Mouse (Mus musculus) neural tube, embryonic 12.5 days (tissue): ENCODE data around the gene Ddx60. TPM values are rescaled to one million over a fixed set of nuclear protein-coding genes. Genes with fewer than 3 reads are reported as not detected.
A peak's percentile ranks its signal among the peaks of the same experiment; 100 is the strongest.

Experiments
- ATAC-seq: fragments of 200-750 bp; cut with Nextera tagmentation; 2 replicates; pipeline ENCODE4 v1.8.0; 2017; ENCODE audit warnings: low read depth, mild to moderate bottlenecking, moderate TSS enrichment, moderate library complexity; ENCODE audit not compliant: low FRiP score
- H3K27ac ChIP-seq: fragments of 300-500 bp; sonication (generic); 2 replicates; pipeline ENCODE4 v1.5.1; 2016
- H3K27me3 ChIP-seq: fragments of 300-500 bp; sonication (generic); replicated peaks from 2 replicates; pipeline ENCODE4 v1.6.1; 2016; ENCODE audit warnings: mild to moderate bottlenecking
- H3K36me3 ChIP-seq: fragments of 300-500 bp; sonication (generic); 2 replicates; pipeline ENCODE4 v1.6.1; 2016; ENCODE audit warnings: mild to moderate bottlenecking
- H3K4me1 ChIP-seq: fragments of 300-500 bp; sonication (generic); 2 replicates; pipeline ENCODE4 v1.6.1; 2016
- H3K4me2 ChIP-seq: fragments of 300-500 bp; sonication (generic); replicated peaks from 2 replicates; pipeline ENCODE4 v1.6.1; 2016; ENCODE audit warnings: mild to moderate bottlenecking
- H3K4me3 ChIP-seq: fragments of 300-500 bp; sonication (generic); 2 replicates; pipeline ENCODE4 v1.5.1; 2016
- H3K9ac ChIP-seq: fragments of 300-500 bp; sonication (generic); 2 replicates; pipeline ENCODE4 v1.6.1; 2016; ENCODE audit warnings: mild to moderate bottlenecking
- H3K9me3 ChIP-seq: fragments of 300-500 bp; sonication (generic); 2 replicates; pipeline ENCODE4 v1.6.1; 2016; ENCODE audit warnings: mild to moderate bottlenecking
- WGBS: fragments of 180-500 bp; shearing (Covaris S2); methylation state at CpG from one replicate; pipeline ENCODE4 v1.1.7; 2016; 5-methylcytosine and 5-hydroxymethylcytosine counted together
- polyA plus RNA-seq: library from polyadenylated mRNA; unstranded; fragments of >200 nt; fragmentation: Nextera tagmentation; extraction: Ambion mirVana; gene quantifications from 2 replicates; pipeline ENCODE4 v1.2.1, GENCODE M21; 2016

Ddx60 gene
- polyA plus RNA-seq, 1 experiment from 2014 or later = 0.10 TPM

GRCm38 (mm10) chr8:62014166-62014565 is 86.3 kb downstream of the Ddx60 start:
- ATAC-seq = no peak
- 91% methylated on average over 4 of the region's 4 CpGs for WGBS
- H3K36me3 ChIP-seq = no peaks in the 10 kb centered on the region
- H3K27me3 ChIP-seq = no peaks in the 10 kb centered on the region
- H3K4me2 ChIP-seq = no peak overlapping the region
- H3K9ac ChIP-seq = no peak overlapping the region
- no peak overlapping the region for H3K4me3 ChIP-seq
- H3K4me1 ChIP-seq = no peaks in the 10 kb centered on the region
- no peak overlapping the region for H3K27ac ChIP-seq
- H3K9me3 ChIP-seq = no peaks in the 10 kb centered on the region

- ATAC-seq = no peak
- WGBS = 91% methylated on average over 4 of the region's 4 CpGs
- Histone ChIP-seq H3K9me3 (no peaks in the 10 kb centered on the region), H3K4me3 (no peak overlapping the region), H3K9ac (no peak overlapping the region), H3K36me3 (no peaks in the 10 kb centered on the region), H3K4me2 (no peak overlapping the region), H3K4me1 (no peaks in the 10 kb centered on the region), H3K27ac (no peak overlapping the region), H3K27me3 (no peaks in the 10 kb centered on the region)
These were observed 86.7 kb downstream of the Ddx60 start for GRCm38 (mm10) chr8:62014582-62014981.

GRCm38 (mm10) chr8:62034351-62034750 is 106.5 kb downstream of the Ddx60 start:
- no peak for ATAC-seq
- 67% methylated on average over 3 of the region's 3 CpGs for WGBS
- Histone ChIP-seq H3K27me3 (no peaks in the 10 kb centered on the region), H3K4me1 (no peaks in the 10 kb centered on the region), H3K4me3 (no peak overlapping the region), H3K36me3 (no peaks in the 10 kb centered on the region), H3K9me3 (no peaks in the 10 kb centered on the region), H3K9ac (no peak overlapping the region), H3K4me2 (no peak overlapping the region), H3K27ac (no peak overlapping the region)

GRCm38 (mm10) chr8:62046809-62047208 is 118.9 kb downstream of the Ddx60 start:
- Histone ChIP-seq H3K4me1 (no peaks in the 10 kb centered on the region), H3K27ac (no peak overlapping the region), H3K27me3 (no peaks in the 10 kb centered on the region), H3K9me3 (no peaks in the 10 kb centered on the region), H3K9ac (no peak overlapping the region), H3K4me3 (no peak overlapping the region), H3K36me3 (no peaks in the 10 kb centered on the region), H3K4me2 (no peak overlapping the region)
- ATAC-seq = no peak
- WGBS = 53% methylated on average over 2 of the region's 2 CpGs

GRCm38 (mm10) chr8:62060357-62060756 is 132.5 kb downstream of the Ddx60 start:
- Histone ChIP-seq H3K9me3 (no peaks in the 10 kb centered on the region), H3K4me2 (no peak overlapping the region), H3K27me3 (no peaks in the 10 kb centered on the region), H3K36me3 (no peaks in the 10 kb centered on the region), H3K4me3 (no peak overlapping the region), H3K4me1 (no peaks in the 10 kb centered on the region), H3K9ac (no peak overlapping the region), H3K27ac (no peak overlapping the region)
- ATAC-seq = no peak

- ATAC-seq = no peak
These were observed 140.4 kb downstream of the Ddx60 start for GRCm38 (mm10) chr8:62068305-62068704.

GRCm38 (mm10) chr8:62080195-62080802 is 152.4 kb downstream of the Ddx60 start:
- Histone ChIP-seq H3K36me3 (no peaks in the 10 kb centered on the region), H3K27ac (no peak overlapping the region), H3K4me1 (no peaks in the 10 kb centered on the region), H3K9me3 (no peaks in the 10 kb centered on the region), H3K4me3 (no peak overlapping the region), H3K4me2 (no peak overlapping the region), H3K9ac (no peak overlapping the region), H3K27me3 (no peaks in the 10 kb centered on the region)
- WGBS = 49% methylated on average over 3 of the region's 3 CpGs
- peak; percentile 76; the same call in 1 of the 2 replicates for ATAC-seq

More at GRCm38 (mm10) chr8:62068305-62068704, 140.4 kb downstream of the Ddx60 start:
- Histone ChIP-seq H3K27ac (no peak overlapping the region), H3K9me3 (no peaks in the 10 kb centered on the region), H3K4me2 (no peak overlapping the region), H3K27me3 (no peaks in the 10 kb centered on the region), H3K9ac (no peak overlapping the region), H3K4me1 (no peaks in the 10 kb centered on the region), H3K36me3 (no peaks in the 10 kb centered on the region), H3K4me3 (no peak overlapping the region)

- Histone ChIP-seq H3K27ac (no peak overlapping the region), H3K9me3 (no peaks in the 10 kb centered on the region), H3K4me3 (no peak overlapping the region), H3K27me3 (no peaks in the 10 kb centered on the region), H3K9ac (no peak overlapping the region), H3K4me2 (no peak overlapping the region), H3K4me1 (no peaks in the 10 kb centered on the region), H3K36me3 (no peaks in the 10 kb centered on the region)
- ATAC-seq = no peak
- 87% methylated on average over 2 of the region's 2 CpGs for WGBS
These were observed 153.9 kb downstream of the Ddx60 start for GRCm38 (mm10) chr8:62081804-62082203.

Other genes with a start within 250 kb of the Ddx60 start
- 46.7 and 47.6 TPM in 2 replicates for gene Palld, start 25.4 kb upstream of the Ddx60 start, polyA plus RNA-seq
- not detected in 2 replicates for gene Anxa10, start 195.1 kb downstream of the Ddx60 start, polyA plus RNA-seq